Mouse (Mus musculus) thymus, adult 2 months (tissue): ENCODE measurements around the gene Pdzd4.

ENCODE experiments used
- CTCF ChIP-seq: fragments of 200-500 bp; IDR thresholded peaks from 2 replicates; pipeline ENCODE4 v1.5.1; 2012; ENCODE audit warnings: mild to moderate bottlenecking, control low read depth, low read length, moderate library complexity, borderline replicate concordance; ENCODE audit not compliant: control insufficient read depth, poor library complexity, insufficient read depth; ENCODE audit errors: extremely low read depth
- POLR2A ChIP-seq: fragments of 200-500 bp; IDR thresholded peaks from 2 replicates; pipeline ENCODE4 v1.6.1; 2012; ENCODE audit warnings: mild to moderate bottlenecking, low read length, control low read depth, moderate library complexity; ENCODE audit not compliant: control insufficient read depth, poor library complexity, insufficient read depth; ENCODE audit errors: extremely low read depth

DNA sequence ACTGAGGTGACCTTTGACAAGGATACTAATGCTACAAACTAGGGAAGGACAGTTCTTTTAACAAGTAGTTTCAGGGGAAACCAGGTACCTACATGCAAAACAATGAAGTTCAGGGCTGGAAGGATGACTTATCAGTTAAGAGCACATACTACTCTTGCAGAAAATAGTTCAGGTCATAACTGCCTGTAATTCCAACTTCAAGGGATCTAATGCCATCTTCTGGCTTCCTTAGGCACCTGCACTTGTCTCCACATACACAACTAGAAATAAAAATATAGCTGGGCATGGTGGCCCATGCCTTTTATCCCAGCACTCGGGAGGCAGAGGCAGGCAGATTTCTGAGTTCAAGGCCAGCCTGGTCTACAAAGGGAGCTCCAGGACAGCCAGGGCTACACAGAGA, 75.8 kb downstream of the Pdzd4 start:
- TF ChIP-seq CTCF = no peak
- no peak for TF ChIP-seq POLR2A
